Mouse (Mus musculus) forebrain, embryonic 11.5 days (tissue): ENCODE measurements around the gene Casp6. TPM values are rescaled to one million over a fixed set of nuclear protein-coding genes. Genes with fewer than 3 reads are reported as not detected.

Experiments used
- ATAC-seq: fragments of 200-750 bp; cut with Nextera tagmentation; replicated peaks from 2 replicates; pipeline ENCODE4 v1.8.0; 2017; ENCODE audit warnings: moderate TSS enrichment; ENCODE audit not compliant: low FRiP score
- DNase-seq: peaks from one replicate; pipeline ENCODE4 v3.0.0-alpha.2; 2017; ENCODE audit warnings: low spot score
- H3K27ac ChIP-seq: fragments of 300-500 bp; sonication (generic); 2 replicates; pipeline ENCODE4 v1.5.1; 2014; ENCODE audit warnings: low read depth, low read length
- H3K27me3 ChIP-seq: fragments of 300-500 bp; sonication (generic); 2 replicates; pipeline ENCODE4 v1.6.1; 2014; ENCODE audit warnings: mild to moderate bottlenecking, low read length, mixed read lengths; ENCODE audit not compliant: control insufficient read depth, insufficient read depth
- H3K36me3 ChIP-seq: fragments of 300-500 bp; sonication (generic); 2 replicates; pipeline ENCODE4 v1.6.1; 2014; ENCODE audit warnings: mild to moderate bottlenecking, low read length, moderate library complexity, mixed read lengths; ENCODE audit not compliant: control insufficient read depth, insufficient read depth
- H3K4me1 ChIP-seq: fragments of 300-500 bp; sonication (generic); replicated peaks from 2 replicates; pipeline ENCODE4 v1.6.1; 2014; ENCODE audit warnings: low read length, mixed read lengths; ENCODE audit not compliant: control insufficient read depth, insufficient read depth
- H3K4me2 ChIP-seq: fragments of 300-500 bp; sonication (generic); 2 replicates; pipeline ENCODE4 v1.6.1; 2014; ENCODE audit warnings: low read depth, mild to moderate bottlenecking, low read length, moderate library complexity, mixed read lengths; ENCODE audit not compliant: severe bottlenecking
- H3K4me3 ChIP-seq: fragments of 300-500 bp; sonication (generic); 2 replicates; pipeline ENCODE4 v1.5.1; 2014; ENCODE audit warnings: low read depth, low read length
- H3K9ac ChIP-seq: fragments of 300-500 bp; sonication (generic); 2 replicates; pipeline ENCODE4 v1.6.1; 2014; ENCODE audit warnings: low read length
- H3K9me3 ChIP-seq: fragments of 300-500 bp; sonication (generic); 2 replicates; pipeline ENCODE4 v1.6.1; 2016; ENCODE audit warnings: low read length, mixed read lengths; ENCODE audit not compliant: control insufficient read depth
- WGBS: fragments of 180-500 bp; shearing (Covaris S2); extraction: QIAGEN DNeasy Blood & Tissue Kit; methylation state at CpG from one replicate; pipeline ENCODE4 v1.1.7; 2014; 5-methylcytosine and 5-hydroxymethylcytosine counted together
- polyA plus RNA-seq: library from polyadenylated mRNA; unstranded; fragments of >200 nt; fragmentation: Nextera tagmentation; extraction: Ambion mirVana; gene quantifications from 2 replicates; pipeline ENCODE4 v1.2.1, GENCODE M21; 2014

Casp6 gene
- polyA plus RNA-seq, 1 experiment from 2014 or later, result 62.8 TPM

DNA sequence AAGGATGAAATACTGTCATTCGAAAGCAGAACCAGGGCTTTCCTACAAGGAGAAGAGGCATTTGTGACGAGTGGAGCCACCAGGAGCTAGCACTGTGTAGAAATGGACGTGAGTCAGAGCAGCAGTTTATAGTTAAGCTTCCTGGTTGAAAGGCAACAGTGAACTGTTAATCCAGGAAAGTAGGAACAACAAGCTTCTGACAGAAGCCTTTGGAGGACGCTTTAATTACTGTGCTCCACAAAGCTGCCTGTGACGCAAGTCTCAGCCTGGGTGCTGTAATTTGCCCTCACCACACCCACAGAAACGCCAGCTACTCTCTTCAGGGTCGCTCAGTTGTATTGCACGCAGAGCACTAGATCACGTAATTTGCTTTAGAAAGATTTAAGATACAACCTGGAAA lies 35.3 kb downstream of the Casp6 start:
- H3K4me2 ChIP-seq, result no peak overlapping the region
- ATAC-seq (no peak), DNase-seq (no peak)
- no peak overlapping the region for H3K27ac ChIP-seq
- H3K4me3 ChIP-seq, result no peak overlapping the region
- no peaks in the 10 kb centered on the region for H3K27me3 ChIP-seq
- 45% methylated on average over 9 of the region's 9 CpGs for WGBS
- H3K9ac ChIP-seq, result no peak overlapping the region; the same call in 1 of the 2 replicates
- no peaks in the 10 kb centered on the region for H3K4me1 ChIP-seq
- H3K9me3 ChIP-seq, result no peaks in the 10 kb centered on the region
- H3K36me3 ChIP-seq, result no peaks in the 10 kb centered on the region

GRCm38 (mm10) chr3:129937848-129938247 lies 36.6 kb downstream of the Casp6 start:
- Histone ChIP-seq H3K4me2 (no peak overlapping the region), H3K27ac (no peak overlapping the region), H3K9me3 (no peaks in the 10 kb centered on the region), H3K27me3 (no peaks in the 10 kb centered on the region), H3K4me3 (no peak overlapping the region), H3K36me3 (no peaks in the 10 kb centered on the region), H3K4me1 (no peaks in the 10 kb centered on the region), H3K9ac (no peak overlapping the region)
- WGBS, result 67% methylated on average over 3 of the region's 3 CpGs
- no peak for ATAC-seq
- no peak for DNase-seq

- DNase-seq, result no peak
- no peaks in the 10 kb centered on the region for H3K4me1 ChIP-seq
- no peak overlapping the region for H3K4me3 ChIP-seq
- H3K27me3 ChIP-seq, result no peaks in the 10 kb centered on the region
- no peaks in the 10 kb centered on the region for H3K9me3 ChIP-seq
- WGBS, result 65% methylated on average over 7 of the region's 7 CpGs
- H3K9ac ChIP-seq, result no peak overlapping the region
- no peaks in the 10 kb centered on the region for H3K36me3 ChIP-seq
- ATAC-seq, result no peak
- no peak overlapping the region for H3K4me2 ChIP-seq
- no peak overlapping the region for H3K27ac ChIP-seq
These were observed 37.8 kb downstream of the Casp6 start for GRCm38 (mm10) chr3:129939058-129939457.

- no peaks in the 10 kb centered on the region for H3K4me1 ChIP-seq
- ATAC-seq (no peak), DNase-seq (no peak)
- H3K9me3 ChIP-seq, result no peaks in the 10 kb centered on the region
- no peak overlapping the region for H3K27ac ChIP-seq
- WGBS, result 88% methylated on average over 2 of the region's 2 CpGs
- no peaks in the 10 kb centered on the region for H3K27me3 ChIP-seq
- no peak overlapping the region for H3K4me2 ChIP-seq
- H3K9ac ChIP-seq, result no peak overlapping the region
- H3K36me3 ChIP-seq, result no peaks in the 10 kb centered on the region
- no peak overlapping the region for H3K4me3 ChIP-seq
These were observed 39.6 kb downstream of the Casp6 start for GRCm38 (mm10) chr3:129940780-129941179.

DNA sequence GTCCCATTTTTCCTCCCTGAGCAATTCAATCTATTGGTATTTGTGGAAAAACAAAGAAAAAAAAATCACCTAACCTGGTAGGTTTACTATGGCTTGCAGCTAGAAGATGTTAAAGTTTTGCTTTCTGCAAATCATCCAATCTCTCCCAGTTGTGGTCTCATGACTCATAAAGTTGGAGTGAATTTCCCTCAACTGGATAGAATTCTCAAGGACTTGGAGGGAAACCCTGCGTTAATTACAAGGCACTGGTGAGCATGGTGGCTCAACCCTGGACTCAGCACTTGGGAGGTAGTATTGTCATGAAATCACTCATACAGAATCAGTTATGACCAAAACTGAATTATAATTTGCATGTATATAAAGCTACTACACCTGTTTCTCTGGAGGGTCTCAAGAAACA lies 40.1 kb downstream of the Casp6 start:
- 95% methylated on average over 1 of the region's 1 CpGs for WGBS
- Histone ChIP-seq H3K27ac (no peak overlapping the region), H3K4me2 (no peak overlapping the region), H3K36me3 (no peaks in the 10 kb centered on the region), H3K4me1 (no peaks in the 10 kb centered on the region), H3K27me3 (no peaks in the 10 kb centered on the region), H3K9ac (no peak overlapping the region), H3K4me3 (no peak overlapping the region), H3K9me3 (no peaks in the 10 kb centered on the region)
- ATAC-seq, result no peak
- DNase-seq, result no peak

DNA sequence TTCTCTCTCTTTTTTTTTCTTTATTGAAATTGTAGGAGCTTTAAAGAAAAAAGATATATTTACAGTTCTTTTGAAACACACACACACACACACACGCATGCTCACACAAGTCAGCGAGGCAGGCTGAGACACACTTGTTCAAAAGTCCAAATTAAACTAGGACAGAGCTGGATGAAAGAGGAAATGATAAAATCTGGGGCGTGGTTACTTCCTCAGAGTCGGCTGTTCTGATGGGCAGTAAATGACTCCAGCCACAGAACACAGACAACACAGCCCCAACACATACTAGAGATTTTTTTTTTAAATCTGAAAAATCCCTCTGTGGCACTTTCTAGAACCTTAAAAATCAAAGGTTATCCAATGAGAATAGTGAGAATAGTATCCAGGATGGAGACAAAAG lies 42.6 kb downstream of the Casp6 start:
- no peak for ATAC-seq
- no peak for DNase-seq
- no peaks in the 10 kb centered on the region for H3K9me3 ChIP-seq
- H3K4me2 ChIP-seq, result no peak overlapping the region
- no peaks in the 10 kb centered on the region for H3K4me1 ChIP-seq
- H3K27me3 ChIP-seq, result no peaks in the 10 kb centered on the region
- no peak overlapping the region for H3K27ac ChIP-seq
- no peaks in the 10 kb centered on the region for H3K36me3 ChIP-seq
- no peak overlapping the region for H3K4me3 ChIP-seq
- 90% methylated on average over 4 of the region's 4 CpGs for WGBS
- H3K9ac ChIP-seq, result no peak overlapping the region

DNA sequence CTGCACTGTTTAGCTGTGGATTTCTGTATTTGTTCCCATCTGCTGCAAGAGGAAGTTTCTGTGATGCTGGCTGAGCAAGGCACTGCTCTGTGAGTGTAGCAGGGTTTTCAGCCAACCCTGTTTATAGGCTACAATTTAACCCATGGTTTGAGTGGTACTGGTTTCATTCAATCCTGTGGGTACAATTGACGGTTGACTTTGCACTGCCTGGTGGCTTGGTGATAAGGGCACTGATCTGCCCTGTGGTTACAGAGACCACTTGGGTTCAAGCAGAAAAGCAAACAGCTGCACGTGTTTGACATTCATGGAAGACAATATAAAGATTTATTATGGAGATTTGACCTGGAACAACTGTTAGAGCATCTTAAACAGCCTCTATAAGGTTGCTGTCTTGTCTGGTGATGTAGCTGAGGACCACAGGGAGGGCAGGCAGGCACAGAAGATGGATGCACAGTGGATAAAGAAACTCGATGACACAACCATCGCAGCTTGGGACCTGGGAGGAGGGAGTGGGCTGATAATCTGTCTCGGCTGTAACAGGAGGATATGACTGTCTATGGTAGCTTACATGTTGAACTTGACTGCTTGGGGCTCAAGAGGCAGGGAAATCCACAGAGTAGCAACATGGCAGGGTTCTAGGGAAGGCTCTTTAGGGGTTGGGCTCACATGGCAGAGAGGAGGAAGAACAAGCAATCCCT lies 45.1 kb downstream of the Casp6 start:
- H3K4me1 ChIP-seq, result no peaks in the 10 kb centered on the region
- no peak for ATAC-seq
- H3K27me3 ChIP-seq, result no peaks in the 10 kb centered on the region
- H3K9ac ChIP-seq, result no peak overlapping the region
- no peak for DNase-seq
- H3K9me3 ChIP-seq, result no peaks in the 10 kb centered on the region
- H3K4me2 ChIP-seq, result no peak overlapping the region
- WGBS, result 80% methylated on average over 5 of the region's 5 CpGs
- no peak overlapping the region for H3K27ac ChIP-seq
- H3K36me3 ChIP-seq, result no peaks in the 10 kb centered on the region
- H3K4me3 ChIP-seq, result no peak overlapping the region

- H3K36me3 ChIP-seq, result no peaks in the 10 kb centered on the region
- H3K4me3 ChIP-seq, result no peak overlapping the region
- whole genome bisulfite sequencing, result 91% methylated on average over 5 of the region's 5 CpGs
- no peaks in the 10 kb centered on the region for H3K4me1 ChIP-seq
- DNase-seq (no peak), ATAC-seq (no peak)
- no peaks in the 10 kb centered on the region for H3K27me3 ChIP-seq
- H3K9ac ChIP-seq, result no peak overlapping the region
- H3K9me3 ChIP-seq, result no peaks in the 10 kb centered on the region
- H3K27ac ChIP-seq, result no peak overlapping the region
- no peak overlapping the region for H3K4me2 ChIP-seq
These were observed 47.1 kb downstream of the Casp6 start for GRCm38 (mm10) chr3:129948359-129948758.

- 87% methylated on average over 5 of the region's 5 CpGs for WGBS
These were observed 48.0 kb downstream of the Casp6 start for GRCm38 (mm10) chr3:129949158-129949773.

More at GRCm38 (mm10) chr3:129949158-129949773, 48.0 kb downstream of the Casp6 start:
- H3K4me2 ChIP-seq, result no peak overlapping the region
- H3K4me3 ChIP-seq, result no peak overlapping the region
- no peak overlapping the region for H3K9ac ChIP-seq
- no peaks in the 10 kb centered on the region for H3K36me3 ChIP-seq
- ATAC-seq, result no peak
- no peaks in the 10 kb centered on the region for H3K4me1 ChIP-seq
- DNase-seq, result no peak
- H3K9me3 ChIP-seq, result no peaks in the 10 kb centered on the region
- H3K27ac ChIP-seq, result no peak overlapping the region
- H3K27me3 ChIP-seq, result no peaks in the 10 kb centered on the region
